Mouse (Mus musculus): Measurements from ENCODE around the gene Rgl1. TPM values are rescaled to one million over a fixed set of nuclear protein-coding genes. Genes with fewer than 3 reads are reported as not detected.

Rgl1 gene
- total and polyA plus RNA-seq, 2 experiments from 2014 or later, result 36.7 to 38.9 TPM

DNA sequence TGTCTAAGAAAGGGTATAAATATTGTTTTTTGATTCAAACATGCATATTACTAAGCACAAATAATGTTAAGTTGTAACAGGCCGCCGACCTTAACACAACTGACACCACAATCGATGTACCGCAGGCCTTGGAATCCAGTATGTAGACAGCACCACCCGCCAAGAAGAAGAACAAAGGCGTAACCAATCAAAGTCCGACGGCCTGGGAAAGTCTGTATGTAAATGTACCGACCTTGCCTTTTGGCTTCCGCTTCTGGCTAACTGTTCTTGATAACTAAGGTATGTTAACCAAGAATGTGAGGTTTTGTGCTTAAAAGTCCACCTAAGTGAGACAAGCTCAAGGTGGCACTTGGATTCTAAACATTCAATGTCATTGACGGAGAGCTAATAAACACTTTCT is 26.8 kb downstream of the Rgl1 start:
- no peak for TF ChIP-seq EP300 (IDR thresholded peaks at IDR 0.05; ENCODE audit: low read depth)
- TF ChIP-seq CTCF (IDR thresholded peaks at IDR 0.05; ENCODE audit: low read depth), result no peak
- Histone ChIP-seq H3K4me2 (ENCODE audit: low read depth, low read length) (no peak overlapping the region), H3K27ac (ENCODE audit: low read depth) (peak overlapping the region; percentile 60; the same call in 1 of the 2 replicates), H3K4me1 (ENCODE audit: control insufficient read depth, insufficient read depth) (peaks cover 4% of the 10 kb centered on the region; the same call in 1 of the 2 replicates), H3K9me3 (replicated peaks; ENCODE audit: control insufficient read depth, low read length) (no peaks in the 10 kb centered on the region), H3K27me3 (ENCODE audit: control insufficient read depth, insufficient read depth, low read length) (no peaks in the 10 kb centered on the region), H3K36me3 (replicated peaks; ENCODE audit: control insufficient read depth, insufficient read depth, low read length) (no peaks in the 10 kb centered on the region), H3K9ac (replicated peaks; ENCODE audit: low read depth, low read length) (no peak overlapping the region), H3K4me3 (ENCODE audit: low read depth, low read length) (no peak overlapping the region)
- DNase-seq (ENCODE audit: low spot score) (no peak), ATAC-seq (ENCODE audit: insufficient read depth, low read depth) (no peak)
- 85% methylated on average over 11 of the region's 11 CpGs for WGBS

DNA sequence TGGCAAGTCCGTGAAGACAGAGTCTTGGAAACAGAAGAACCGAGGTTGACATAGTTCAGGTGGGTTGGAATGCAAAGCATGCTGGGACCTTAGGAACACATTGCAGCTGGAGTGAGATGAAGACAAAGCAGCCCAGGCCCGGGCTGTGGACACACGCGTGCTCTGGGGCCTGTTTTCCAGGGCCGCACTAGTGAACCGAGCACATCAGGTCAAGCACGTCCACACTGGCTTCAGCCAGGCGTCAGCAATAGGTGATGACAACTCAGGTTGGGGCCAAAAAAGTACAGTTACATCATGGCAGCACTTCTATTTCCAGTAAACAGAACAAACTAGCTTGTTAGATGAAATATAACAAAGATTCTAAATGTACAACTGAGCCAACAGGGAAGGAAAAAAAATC is 27.4 kb downstream of the Rgl1 start:
- Histone ChIP-seq H3K4me3 (ENCODE audit: low read depth, low read length) (no peak overlapping the region), H3K27ac (ENCODE audit: low read depth) (peak overlapping the region; percentile 28), H3K4me1 (ENCODE audit: control insufficient read depth, insufficient read depth) (peaks cover 4% of the 10 kb centered on the region; the same call in 1 of the 2 replicates), H3K27me3 (ENCODE audit: control insufficient read depth, insufficient read depth, low read length) (no peaks in the 10 kb centered on the region), H3K9me3 (replicated peaks; ENCODE audit: control insufficient read depth, low read length) (no peaks in the 10 kb centered on the region), H3K9ac (replicated peaks; ENCODE audit: low read depth, low read length) (no peak overlapping the region), H3K36me3 (replicated peaks; ENCODE audit: control insufficient read depth, insufficient read depth, low read length) (no peaks in the 10 kb centered on the region), H3K4me2 (ENCODE audit: low read depth, low read length) (no peak overlapping the region)
- WGBS, result 22% methylated on average over 9 of the region's 9 CpGs
- peak; percentile 93 for ATAC-seq (ENCODE audit: insufficient read depth, low read depth)
- peak; percentile 65 for DNase-seq (ENCODE audit: low spot score)
- TF ChIP-seq CTCF (IDR thresholded peaks at IDR 0.05; ENCODE audit: low read depth) (no peak), EP300 (IDR thresholded peaks at IDR 0.05; ENCODE audit: low read depth) (no peak)

DNA sequence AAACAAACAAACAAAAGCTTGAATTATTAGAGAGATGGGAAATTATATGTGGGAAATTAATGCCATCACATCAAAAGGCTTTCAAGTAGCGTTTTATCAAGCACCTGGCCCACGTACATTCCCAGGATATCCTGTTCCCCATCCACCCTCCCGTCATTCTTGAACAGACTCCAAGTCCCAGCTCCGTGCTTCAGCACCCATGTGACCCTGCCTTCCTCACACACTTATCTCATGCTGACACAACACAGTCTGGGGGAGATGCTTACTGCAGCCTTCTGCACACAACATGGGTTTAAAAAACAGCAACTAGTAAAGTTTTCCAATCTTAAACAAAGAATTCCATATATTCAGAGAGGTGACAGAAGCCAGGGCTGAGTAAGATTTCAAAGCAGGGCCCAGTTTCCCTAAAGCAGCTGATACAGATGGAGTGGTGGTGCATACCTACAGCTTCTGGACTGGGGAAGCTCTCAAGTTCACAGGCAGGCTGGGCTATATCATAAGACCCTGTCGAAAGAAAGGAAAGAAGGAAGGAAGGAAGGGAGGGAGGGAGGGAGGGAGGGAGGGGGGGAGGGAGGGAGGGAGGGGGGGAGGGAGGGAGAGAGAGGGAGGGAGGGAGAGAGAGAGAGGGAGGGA is 38.4 kb downstream of the Rgl1 start:
- H3K9ac ChIP-seq (replicated peaks; ENCODE audit: low read depth, low read length), result no peak overlapping the region
- 4% methylated on average over 4 of the region's 5 CpGs for WGBS
- no peaks in the 10 kb centered on the region for H3K27me3 ChIP-seq (ENCODE audit: control insufficient read depth, insufficient read depth, low read length)
- DNase-seq (ENCODE audit: low spot score), result peak; percentile 80
- TF ChIP-seq EP300 (IDR thresholded peaks at IDR 0.05; ENCODE audit: low read depth) (peak; percentile 24; the same call in 1 of the 2 replicates), CTCF (IDR thresholded peaks at IDR 0.05; ENCODE audit: low read depth) (no peak)
- no peak overlapping the region for H3K4me3 ChIP-seq (ENCODE audit: low read depth, low read length)
- ATAC-seq (ENCODE audit: insufficient read depth, low read depth), result peak; percentile 93
- no peaks in the 10 kb centered on the region for H3K9me3 ChIP-seq (replicated peaks; ENCODE audit: control insufficient read depth, low read length)
- peaks cover 4% of the 10 kb centered on the region; the same call in 1 of the 2 replicates for H3K4me1 ChIP-seq (ENCODE audit: control insufficient read depth, insufficient read depth)
- no peaks in the 10 kb centered on the region for H3K36me3 ChIP-seq (replicated peaks; ENCODE audit: control insufficient read depth, insufficient read depth, low read length)
- H3K4me2 ChIP-seq (ENCODE audit: low read depth, low read length), result no peak overlapping the region
- H3K27ac ChIP-seq (ENCODE audit: low read depth), result peak overlapping the region; percentile 55; the same call in 1 of the 2 replicates

DNA sequence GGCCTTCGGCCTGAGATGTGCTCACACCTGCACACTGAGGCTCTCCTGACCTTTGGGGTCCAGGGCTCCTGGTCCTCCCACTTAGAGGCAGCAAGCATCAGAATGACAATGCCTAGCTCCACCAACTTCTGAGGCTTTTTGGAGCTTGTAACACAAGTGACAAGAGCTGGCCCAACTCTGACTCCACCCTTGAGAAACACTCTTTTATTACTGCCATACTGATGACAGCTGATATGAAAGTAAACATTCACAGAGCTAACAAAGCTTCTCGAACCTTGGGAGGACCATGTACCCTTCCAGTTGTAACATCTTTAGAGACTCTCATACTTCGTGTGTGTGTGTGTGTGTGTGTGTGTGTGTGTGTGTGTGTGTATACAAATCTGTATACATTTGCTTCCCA is 40.1 kb downstream of the Rgl1 start:
- Histone ChIP-seq H3K4me3 (ENCODE audit: low read depth, low read length) (no peak overlapping the region), H3K9ac (replicated peaks; ENCODE audit: low read depth, low read length) (no peak overlapping the region), H3K27me3 (ENCODE audit: control insufficient read depth, insufficient read depth, low read length) (no peaks in the 10 kb centered on the region), H3K36me3 (replicated peaks; ENCODE audit: control insufficient read depth, insufficient read depth, low read length) (no peaks in the 10 kb centered on the region), H3K4me2 (ENCODE audit: low read depth, low read length) (no peak overlapping the region), H3K4me1 (ENCODE audit: control insufficient read depth, insufficient read depth) (peaks cover 4% of the 10 kb centered on the region; the same call in 1 of the 2 replicates), H3K27ac (ENCODE audit: low read depth) (no peak overlapping the region), H3K9me3 (replicated peaks; ENCODE audit: control insufficient read depth, low read length) (no peaks in the 10 kb centered on the region)
- 57% methylated on average over 3 of the region's 3 CpGs for WGBS
- DNase-seq (ENCODE audit: low spot score) (no peak), ATAC-seq (ENCODE audit: insufficient read depth, low read depth) (no peak)
- TF ChIP-seq EP300 (IDR thresholded peaks at IDR 0.05; ENCODE audit: low read depth) (no peak), CTCF (IDR thresholded peaks at IDR 0.05; ENCODE audit: low read depth) (no peak)

DNA sequence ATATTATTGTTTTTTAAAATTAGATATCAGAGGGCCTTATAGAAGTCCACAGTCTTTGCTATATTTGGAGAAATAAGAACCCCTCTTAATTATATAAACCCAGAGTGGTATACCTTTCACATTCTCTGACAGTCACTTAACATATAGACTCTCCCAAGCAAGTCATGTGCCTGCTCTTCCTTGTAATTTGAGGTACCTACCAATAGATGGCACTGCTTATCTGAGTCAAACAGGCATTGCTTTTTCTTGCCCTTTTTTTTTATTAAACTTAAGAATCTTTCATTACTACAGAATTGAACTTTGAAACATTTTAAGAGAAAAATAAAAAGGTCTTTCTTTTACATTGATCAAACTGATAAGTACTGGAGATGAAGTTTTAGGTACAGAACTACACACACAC is 41.9 kb downstream of the Rgl1 start:
- H3K4me2 ChIP-seq (ENCODE audit: low read depth, low read length), result no peak overlapping the region
- TF ChIP-seq EP300 (IDR thresholded peaks at IDR 0.05; ENCODE audit: low read depth), result no peak
- TF ChIP-seq CTCF (IDR thresholded peaks at IDR 0.05; ENCODE audit: low read depth), result peak; percentile 35
- no peaks in the 10 kb centered on the region for H3K36me3 ChIP-seq (replicated peaks; ENCODE audit: control insufficient read depth, insufficient read depth, low read length)
- no peak overlapping the region for H3K27ac ChIP-seq (ENCODE audit: low read depth)
- ATAC-seq (ENCODE audit: insufficient read depth, low read depth) (no peak), DNase-seq (ENCODE audit: low spot score) (no peak)
- no peaks in the 10 kb centered on the region for H3K27me3 ChIP-seq (ENCODE audit: control insufficient read depth, insufficient read depth, low read length)
- H3K9ac ChIP-seq (replicated peaks; ENCODE audit: low read depth, low read length), result no peak overlapping the region
- H3K4me1 ChIP-seq (ENCODE audit: control insufficient read depth, insufficient read depth), result peaks cover 4% of the 10 kb centered on the region; the same call in 1 of the 2 replicates
- H3K4me3 ChIP-seq (ENCODE audit: low read depth, low read length), result no peak overlapping the region
- no peaks in the 10 kb centered on the region for H3K9me3 ChIP-seq (replicated peaks; ENCODE audit: control insufficient read depth, low read length)

Data from heart, postnatal 0 days (tissue).